Mouse (Mus musculus) ovary, postnatal 10 days (tissue): ENCODE results near the gene Fbxo2.
"Not testable (repeated sequence)": the region's sequence is repeated elsewhere in the genome, so short reads cannot be mapped to it uniquely, and the experiment has no call there.

Experiments used
- DNase-seq: peaks from one replicate; pipeline ENCODE4 v3.0.0; 2022; ENCODE audit warnings: low spot score

Fbxo2 gene

DNA sequence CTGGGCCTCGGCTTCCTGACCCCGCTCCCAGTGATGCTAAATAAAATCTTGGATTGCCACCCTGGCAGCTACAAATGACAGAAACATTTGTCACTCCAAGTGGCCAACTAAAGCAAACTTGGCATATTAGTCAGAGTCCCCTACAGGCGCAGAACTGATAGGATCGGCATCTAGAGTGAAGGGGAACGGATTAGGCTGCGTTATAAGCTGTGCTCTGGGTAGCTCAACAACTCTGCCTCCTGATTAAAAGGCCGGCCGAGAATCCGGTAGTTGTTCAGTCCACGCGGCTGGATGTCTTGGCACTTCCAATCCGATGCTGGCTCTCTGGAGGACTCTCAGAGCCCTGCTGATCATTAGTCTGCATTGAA lies 14.1 kb downstream of the Fbxo2 start:
- DNase-seq: no peak

DNA sequence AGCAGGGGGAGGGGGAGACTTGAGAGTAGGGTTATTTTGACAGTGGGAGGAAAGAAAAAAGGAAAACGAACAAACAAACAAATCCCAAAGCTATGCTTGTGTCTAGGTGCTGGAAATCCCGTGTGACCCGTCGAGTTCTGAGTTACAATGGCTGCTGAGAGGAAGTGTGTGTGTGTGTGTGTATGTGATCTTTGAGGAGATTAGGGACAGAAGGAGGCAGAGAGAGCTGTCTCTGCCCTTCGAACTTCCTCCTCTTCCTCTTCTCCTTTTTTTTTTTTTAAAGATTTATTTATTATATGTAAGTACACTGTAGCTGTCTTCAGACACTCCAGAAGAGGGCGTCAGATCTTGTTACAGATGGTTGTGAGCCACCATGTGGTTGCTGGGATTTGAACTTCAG lies 16.2 kb downstream of the Fbxo2 start:
- not testable (repeated sequence) for DNase-seq

DNA sequence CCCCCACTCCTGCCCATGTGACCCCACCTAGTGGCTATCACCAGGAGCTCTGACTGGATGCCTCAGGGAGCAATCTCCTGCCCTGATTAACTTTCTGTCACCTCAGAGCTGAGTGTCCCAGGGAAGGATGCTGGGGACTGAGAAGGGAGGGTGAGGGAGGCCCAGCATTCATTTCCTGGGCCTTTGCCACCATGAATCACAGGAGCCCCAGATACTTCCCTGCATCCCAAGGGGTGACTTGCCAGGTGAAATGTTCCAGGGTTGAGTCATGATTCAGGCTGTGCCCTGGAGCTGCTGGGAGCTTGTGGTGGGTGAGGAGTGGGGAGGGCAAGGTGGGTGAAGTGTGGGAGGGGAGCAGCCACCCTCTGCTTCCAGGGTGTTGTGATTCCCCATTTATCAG lies 17.3 kb downstream of the Fbxo2 start:
- no peak for DNase-seq

DNA sequence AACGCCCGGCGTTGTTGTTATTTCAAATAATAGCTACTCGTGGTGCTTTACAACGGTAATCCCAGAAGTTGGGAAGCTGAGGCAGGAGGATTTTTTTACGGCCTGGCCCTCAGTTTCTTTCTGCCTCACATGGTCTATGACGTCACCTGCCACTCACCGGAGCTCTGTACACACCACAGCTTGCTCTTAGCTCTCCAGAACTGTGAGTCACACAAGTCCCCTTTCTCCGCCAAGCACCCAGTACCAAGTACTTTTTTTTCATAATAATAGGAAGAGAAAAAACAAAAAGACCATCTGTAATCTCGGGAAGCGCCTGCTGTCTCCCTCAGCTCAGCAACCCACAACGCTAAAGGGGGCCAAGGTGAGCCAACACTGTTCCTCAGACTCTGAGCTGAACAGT lies 21.1 kb downstream of the Fbxo2 start:
- DNase-seq: no peak

DNA sequence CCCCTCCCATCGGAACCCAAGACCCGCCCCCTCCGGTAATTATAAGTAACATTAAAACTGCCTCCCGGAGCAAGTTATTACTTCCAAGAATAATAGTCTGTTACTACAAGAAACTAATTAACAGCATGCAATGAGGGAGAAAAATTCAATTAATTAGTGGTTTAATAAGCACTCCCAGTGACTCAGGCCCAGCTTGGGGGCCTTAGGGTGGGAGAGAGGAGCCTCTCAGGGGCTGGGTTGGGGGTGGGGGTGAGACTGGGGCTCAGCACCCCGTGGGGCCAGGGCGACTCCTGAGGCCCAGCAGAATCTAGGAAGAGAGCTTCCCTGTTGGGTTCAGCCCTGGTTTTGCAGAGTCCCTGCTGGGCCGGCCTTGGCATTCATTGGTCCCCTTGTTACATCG lies 21.9 kb downstream of the Fbxo2 start:
- no peak for DNase-seq

DNA sequence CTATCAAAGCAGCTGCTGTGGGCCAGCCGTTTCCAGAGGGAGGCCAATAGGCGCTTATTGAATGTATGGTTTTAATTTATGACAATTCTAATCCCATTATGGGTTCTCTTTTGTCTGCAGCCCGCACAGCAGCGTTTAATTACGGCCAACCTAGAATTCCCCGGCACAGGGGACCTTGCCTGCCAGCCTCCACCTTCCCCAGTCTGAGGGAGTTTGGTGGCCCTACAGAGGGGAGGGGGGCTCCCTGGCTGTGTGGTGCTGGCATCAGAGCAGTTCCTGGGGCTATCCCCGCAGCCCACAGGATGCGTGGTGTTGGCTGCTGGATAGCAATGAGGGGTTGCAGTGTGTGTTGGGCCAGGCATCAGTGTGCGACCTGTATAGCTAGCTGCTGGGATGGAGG lies 24.1 kb downstream of the Fbxo2 start:
- no peak for DNase-seq

DNA sequence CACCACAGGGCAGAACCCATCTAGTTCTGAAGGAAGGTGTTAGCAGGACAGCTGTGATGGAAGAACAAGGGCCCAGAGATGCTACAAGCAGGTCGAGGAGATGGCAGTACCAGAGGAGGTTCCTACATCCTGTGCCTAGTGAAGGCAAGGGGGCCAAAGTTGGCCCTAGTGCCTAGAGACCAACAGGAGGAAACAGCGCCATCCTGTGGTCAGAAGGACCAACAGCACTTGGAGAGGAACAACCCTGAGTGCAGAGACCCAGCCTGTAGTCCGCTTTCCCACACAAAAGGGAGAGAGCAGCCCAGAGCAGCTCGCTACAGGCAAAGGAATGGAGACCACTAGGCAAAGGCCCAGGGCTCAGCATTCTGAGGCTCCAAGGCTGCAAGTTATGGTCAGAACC lies 25.4 kb downstream of the Fbxo2 start:
- DNase-seq: no peak

DNA sequence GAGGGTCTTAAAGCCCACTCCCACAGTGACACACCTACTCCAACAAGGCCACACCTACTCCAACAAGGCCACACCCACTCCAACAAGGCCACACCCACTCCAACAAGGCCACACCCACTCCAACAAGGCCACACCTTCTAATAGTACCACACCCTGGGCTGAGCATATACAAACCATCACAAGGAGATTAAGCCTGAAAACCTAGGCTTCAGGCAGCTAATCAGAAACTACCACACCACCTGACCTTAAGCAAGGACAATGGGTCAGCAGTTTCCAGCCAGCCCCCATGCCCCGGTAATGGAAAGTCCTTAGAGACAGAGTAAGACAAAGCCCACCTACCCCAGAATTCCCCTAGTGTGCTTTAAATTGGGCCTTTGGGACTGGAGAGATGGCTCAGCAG lies 28.3 kb downstream of the Fbxo2 start:
- DNase-seq: not testable (repeated sequence)

DNA sequence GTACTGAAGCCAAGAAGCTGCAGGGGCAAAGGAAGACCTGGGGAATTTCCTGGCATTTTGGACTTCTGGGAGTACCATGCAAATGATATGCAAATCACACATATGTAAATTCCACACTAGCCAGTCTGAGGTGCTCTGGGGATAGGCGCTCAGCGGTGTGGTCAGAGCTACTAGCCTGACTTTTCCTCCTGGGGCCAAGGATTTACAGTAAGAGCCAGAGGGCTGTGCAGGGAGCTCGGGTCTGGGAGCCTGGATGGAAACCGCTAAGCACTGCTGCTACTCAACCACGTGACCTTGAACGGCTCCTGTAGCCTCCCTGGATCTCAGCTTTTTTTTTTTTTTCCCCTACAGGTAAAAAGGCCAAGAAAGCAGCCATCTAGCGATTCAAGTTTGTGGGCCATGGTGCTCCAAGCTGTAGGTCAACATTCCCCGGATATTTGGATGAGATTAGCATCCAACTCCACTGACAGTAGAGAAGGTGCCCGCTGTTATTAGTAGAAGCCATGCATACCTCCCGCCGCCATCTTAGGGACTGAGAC lies 32.4 kb downstream of the Fbxo2 start:
- DNase-seq: no peak

DNA sequence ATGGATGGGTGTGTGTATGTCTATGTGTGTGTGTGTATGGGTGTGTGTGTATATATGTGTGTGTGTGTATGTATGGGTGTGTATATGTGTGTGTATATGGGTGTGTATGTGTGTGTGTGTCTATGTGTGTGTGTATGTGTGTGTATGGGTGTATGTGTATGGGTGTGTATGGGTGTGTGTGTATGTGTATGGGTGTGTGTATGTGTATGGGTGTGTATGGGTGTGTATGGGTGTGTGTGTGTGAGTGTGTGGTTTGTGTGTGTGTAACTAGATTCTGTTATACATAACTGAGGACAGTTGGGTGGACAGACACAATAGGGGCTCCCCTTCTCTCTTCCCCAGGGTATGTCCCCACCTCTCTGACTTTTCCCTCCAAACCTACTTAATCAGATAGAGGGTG lies 34.0 kb downstream of the Fbxo2 start:
- no peak for DNase-seq

DNA sequence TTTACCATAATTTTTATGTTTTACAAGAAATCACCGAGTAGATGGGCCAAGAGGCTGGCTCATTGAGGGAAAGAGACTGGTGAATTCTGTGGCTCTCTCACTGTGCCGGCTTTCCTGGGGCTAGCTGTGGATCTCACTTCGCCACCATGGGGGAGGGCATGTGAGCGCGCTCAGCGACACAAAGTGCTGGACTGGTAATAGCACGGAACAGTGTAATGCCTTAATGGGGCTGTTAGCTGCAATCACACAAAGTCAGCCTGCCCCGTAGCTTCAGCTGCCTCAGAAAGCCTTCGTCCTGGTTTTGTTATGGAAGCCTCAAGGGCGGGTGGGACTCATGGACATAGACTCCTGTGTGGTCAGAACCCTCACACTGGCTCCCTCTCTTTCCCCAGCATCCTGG lies 38.3 kb downstream of the Fbxo2 start:
- DNase-seq: no peak

DNA sequence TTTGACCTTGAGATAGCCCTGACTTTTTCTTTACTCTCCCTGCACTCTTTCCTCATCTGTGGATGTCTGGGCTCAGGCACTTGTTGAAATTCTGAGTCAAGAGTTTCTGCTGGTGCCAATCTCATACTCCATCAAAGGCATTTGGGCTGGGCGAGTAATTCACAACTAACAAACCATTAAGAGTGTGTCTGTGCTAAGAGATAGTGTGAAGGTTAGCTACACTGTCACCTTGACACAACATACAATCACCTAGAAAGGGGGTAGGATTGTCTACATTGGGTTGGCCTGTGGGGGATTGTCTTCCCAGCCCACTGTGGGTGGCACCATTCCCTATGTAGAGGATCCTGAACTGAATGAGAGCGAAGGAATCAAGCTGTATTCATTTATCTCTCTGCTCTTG lies 43.1 kb downstream of the Fbxo2 start:
- no peak for DNase-seq

DNA sequence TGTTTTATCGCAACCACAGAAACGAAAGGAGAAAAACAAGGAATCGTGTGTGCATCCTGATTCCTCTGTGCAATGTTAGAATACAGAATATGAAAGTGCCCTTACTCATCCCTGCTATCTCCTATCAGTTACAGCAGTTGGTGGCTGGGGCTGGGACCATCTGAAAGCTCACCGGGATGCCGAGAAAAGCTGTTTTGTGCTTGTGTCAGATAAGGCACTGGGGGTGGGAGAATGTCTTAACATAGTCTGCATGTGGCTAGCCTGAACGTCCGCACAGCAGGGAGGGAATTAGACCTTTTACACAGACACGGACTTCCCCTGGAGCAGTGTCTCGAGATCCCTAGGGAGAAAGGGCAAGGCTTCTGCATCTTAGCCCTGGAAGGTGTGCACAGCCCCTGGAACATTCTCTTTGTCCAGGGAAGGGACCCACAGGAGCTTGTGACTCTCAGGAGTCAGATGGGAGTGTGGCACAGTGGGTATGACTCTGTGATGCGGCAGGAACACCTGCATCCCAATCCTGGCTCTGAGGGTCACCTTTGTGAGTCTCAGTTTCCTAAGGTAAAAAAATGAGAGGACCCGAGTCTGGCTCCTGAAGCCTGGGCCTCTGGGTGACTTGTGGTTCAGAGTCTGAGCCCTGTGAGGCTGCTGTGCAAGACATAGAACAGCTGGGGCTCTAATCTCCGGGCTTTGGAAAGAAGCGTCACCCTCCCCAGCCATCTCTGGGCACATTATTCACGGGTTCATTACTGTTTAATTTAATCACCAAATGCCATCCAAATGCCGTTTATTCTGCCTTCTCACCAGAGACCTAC lies 43.8 kb downstream of the Fbxo2 start:
- DNase-seq: no peak

DNA sequence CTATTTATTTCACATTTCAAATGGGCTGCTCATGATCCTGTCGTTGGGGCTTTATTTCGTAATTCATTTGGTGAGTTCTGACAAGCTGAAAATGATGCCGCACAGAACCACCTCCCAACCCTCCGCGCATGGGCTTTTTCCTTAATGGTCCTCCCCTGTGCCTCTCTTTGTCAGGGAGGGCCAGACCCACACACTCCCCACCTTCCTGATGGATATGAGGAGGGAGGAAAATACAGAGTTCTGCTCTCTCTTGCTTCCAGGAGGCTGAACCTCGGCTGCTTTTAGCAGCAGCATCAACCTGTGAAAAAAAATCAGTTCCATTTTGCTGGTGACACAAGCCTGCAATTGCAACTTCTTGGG lies 44.4 kb downstream of the Fbxo2 start:
- DNase-seq: no peak

DNA sequence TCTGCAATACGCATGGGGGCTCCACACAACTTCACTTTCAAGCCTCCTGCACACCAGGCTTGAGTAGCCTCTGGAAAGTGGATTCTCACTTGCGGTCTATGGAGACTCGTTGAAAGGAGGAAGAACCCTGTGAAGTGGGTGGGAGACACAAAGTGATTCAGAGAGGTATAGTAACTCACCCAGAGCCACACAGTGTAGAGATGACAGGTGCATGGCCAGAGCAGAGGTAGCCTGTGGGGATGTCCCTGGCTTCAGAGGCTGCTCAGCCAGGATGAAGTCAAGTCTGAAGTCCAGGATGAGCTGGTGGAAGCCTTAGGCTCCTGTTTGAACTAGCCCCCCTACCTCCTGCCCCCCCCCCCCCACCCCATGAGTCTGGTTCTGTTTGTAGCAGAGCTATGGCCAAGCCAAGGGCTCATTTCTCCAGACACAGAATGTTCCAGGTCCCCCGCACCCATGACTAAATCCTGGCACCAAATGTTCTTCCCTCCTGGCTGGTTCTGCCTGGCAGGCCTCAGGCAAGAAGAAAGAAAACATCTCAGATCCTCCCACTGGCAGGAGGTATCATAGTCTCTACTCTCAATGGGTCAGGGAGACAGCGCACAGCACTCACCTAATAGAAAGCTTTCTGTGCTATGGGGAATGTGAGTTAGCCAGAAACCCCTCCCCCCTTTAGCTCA lies 54.2 kb downstream of the Fbxo2 start:
- no peak for DNase-seq

DNA sequence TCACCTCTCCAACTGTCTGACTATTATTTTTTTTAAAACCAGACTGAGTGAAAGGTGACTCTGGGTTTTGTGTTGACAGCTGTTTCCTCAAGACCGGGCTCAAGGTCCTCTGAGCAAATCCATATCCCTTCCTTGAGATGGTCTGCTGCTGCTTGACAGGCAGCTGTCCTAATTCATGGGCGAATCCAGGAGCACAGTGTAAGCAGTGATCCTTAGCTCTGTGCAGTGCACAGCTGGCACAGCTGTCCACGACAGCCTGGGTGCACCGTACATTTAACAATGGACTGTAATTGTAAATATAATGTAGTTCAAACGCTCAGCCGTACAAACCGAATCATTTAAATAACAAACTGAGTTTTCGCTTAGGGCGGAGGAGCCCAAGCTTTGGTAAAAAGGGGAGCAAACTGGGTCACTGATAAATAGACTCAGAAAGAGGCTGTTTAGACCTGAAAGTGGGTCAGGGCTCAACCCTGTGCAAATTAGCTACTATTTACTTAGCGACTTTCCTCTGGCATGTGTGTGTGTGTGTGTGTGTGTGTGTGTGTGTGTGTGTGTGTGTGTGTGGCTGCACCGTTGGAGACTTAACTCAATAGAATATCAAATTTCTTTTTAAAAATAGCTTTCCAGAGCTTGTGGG lies 55.0 kb downstream of the Fbxo2 start:
- DNase-seq: no peak
